Mouse (Mus musculus) brown adipose tissue, adult 24 weeks (tissue): ENCODE results near the gene Uqcrc1. TPM values are rescaled to one million over a fixed set of nuclear protein-coding genes. Genes with fewer than 3 reads are reported as not detected.

Source experiments
- H3K27ac ChIP-seq: fragments of 200-500 bp; replicated peaks from 2 replicates; pipeline ENCODE4 v1.5.1; 2012; ENCODE audit warnings: low read depth, mild to moderate bottlenecking, low read length
- H3K4me1 ChIP-seq: fragments of 200-500 bp; 2 replicates; pipeline ENCODE4 v1.6.1; 2012; ENCODE audit warnings: low read length, mixed read lengths; ENCODE audit not compliant: control insufficient read depth, insufficient read depth, insufficient read length
- H3K4me3 ChIP-seq: fragments of 200-500 bp; 2 replicates; pipeline ENCODE4 v1.5.1; 2012; ENCODE audit warnings: low read depth, mild to moderate bottlenecking, low read length, moderate library complexity; ENCODE audit not compliant: insufficient read depth
- polyA plus RNA-seq: library from polyadenylated mRNA; stranded (reverse); fragments of >200 nt; gene quantifications from 2 replicates; pipeline ENCODE4 v1.2.4, GENCODE M21; 2012; ENCODE audit not compliant: missing spikeins, insufficient read depth, insufficient read length

Gene Uqcrc1
- 1,481 and 1,573 TPM in 2 replicates for polyA plus RNA-seq

- peaks cover 3% of the 10 kb centered on the region; the same call in 1 of the 2 replicates for H3K4me1 ChIP-seq
- H3K27ac ChIP-seq: peak within 1 kb of the TSS; percentile 96
- H3K4me3 ChIP-seq: peak within 1 kb of the TSS; percentile 86
Measured at GRCm38 (mm10) chr9:108936418-108937364, at the start of gene Uqcrc1. Gene Uqcrc1 (plus strand): TSS chr9:108936633.

- no peaks in the 10 kb centered on the region for H3K4me1 ChIP-seq
- H3K4me3 ChIP-seq: no peak overlapping the region
- H3K27ac ChIP-seq: no peak overlapping the region
Measured at GRCm38 (mm10) chr9:108912308-108912707, 24.1 kb upstream of the Uqcrc1 start.

GRCm38 (mm10) chr9:108913161-108913560 is 23.3 kb upstream of the Uqcrc1 start:
- H3K4me3 ChIP-seq: no peak overlapping the region
- no peaks in the 10 kb centered on the region for H3K4me1 ChIP-seq
- H3K27ac ChIP-seq: no peak overlapping the region

GRCm38 (mm10) chr9:108913621-108914020 is 22.8 kb upstream of the Uqcrc1 start:
- Histone ChIP-seq H3K4me1 (no peaks in the 10 kb centered on the region), H3K27ac (no peak overlapping the region), H3K4me3 (no peak overlapping the region)

- H3K4me3 ChIP-seq: no peak within 1 kb of the TSS
- H3K4me1 ChIP-seq: no peaks in the 10 kb centered on the region
- H3K27ac ChIP-seq: no peak within 1 kb of the TSS
Measured at GRCm38 (mm10) chr9:108914491-108914890, 21.9 kb upstream of the Uqcrc1 start, which contains the start of gene Tmem89. Gene Tmem89 (plus strand): TSS chr9:108914619.

GRCm38 (mm10) chr9:108925897-108926296 is 10.5 kb upstream of the Uqcrc1 start:
- H3K4me1 ChIP-seq: no peaks in the 10 kb centered on the region
- H3K4me3 ChIP-seq: no peak overlapping the region
- no peak overlapping the region for H3K27ac ChIP-seq

- no peak overlapping the region for H3K27ac ChIP-seq
- no peaks in the 10 kb centered on the region for H3K4me1 ChIP-seq
- no peak overlapping the region for H3K4me3 ChIP-seq
Measured at GRCm38 (mm10) chr9:108928424-108928823, 8.0 kb upstream of the Uqcrc1 start.

GRCm38 (mm10) chr9:108935991-108936390 is 442 bp upstream of the Uqcrc1 start:
- no peak overlapping the region for H3K27ac ChIP-seq
- H3K4me1 ChIP-seq: peaks cover 3% of the 10 kb centered on the region; the same call in 1 of the 2 replicates

GRCm38 (mm10) chr9:108945111-108945510 is 8.7 kb downstream of the Uqcrc1 start:
- Histone ChIP-seq H3K4me3 (no peak overlapping the region), H3K4me1 (no peaks in the 10 kb centered on the region), H3K27ac (no peak overlapping the region)

More at GRCm38 (mm10) chr9:108935991-108936390, 442 bp upstream of the Uqcrc1 start:
- H3K4me3 ChIP-seq: no peak overlapping the region

GRCm38 (mm10) chr9:108945608-108946007 is 9.2 kb downstream of the Uqcrc1 start:
- Histone ChIP-seq H3K4me3 (no peak overlapping the region), H3K27ac (no peak overlapping the region), H3K4me1 (no peaks in the 10 kb centered on the region)

GRCm38 (mm10) chr9:108949231-108949966 is 13.0 kb downstream of the Uqcrc1 start:
- Histone ChIP-seq H3K4me1 (no peaks in the 10 kb centered on the region; the same call in 1 of the 2 replicates), H3K4me3 (no peak overlapping the region), H3K27ac (no peak overlapping the region)

- Histone ChIP-seq H3K4me3 (no peak overlapping the region), H3K27ac (no peak overlapping the region), H3K4me1 (no peaks in the 10 kb centered on the region; the same call in 1 of the 2 replicates)
Measured at GRCm38 (mm10) chr9:108949967-108950728, 13.7 kb downstream of the Uqcrc1 start.

GRCm38 (mm10) chr9:108953081-108953636 is 16.7 kb downstream of the Uqcrc1 start, which contains the start of gene Col7a1:
Gene Col7a1 (plus strand): TSS chr9:108953586.
- H3K4me1 ChIP-seq: no peaks in the 10 kb centered on the region; the same call in 1 of the 2 replicates
- H3K27ac ChIP-seq: no peak within 1 kb of the TSS
- no peak within 1 kb of the TSS for H3K4me3 ChIP-seq

- H3K27ac ChIP-seq: no peak overlapping the region
- H3K4me1 ChIP-seq: no peaks in the 10 kb centered on the region; the same call in 1 of the 2 replicates
- H3K4me3 ChIP-seq: no peak overlapping the region
Measured at GRCm38 (mm10) chr9:108955241-108955640, 18.8 kb downstream of the Uqcrc1 start.
